Mouse (Mus musculus) liver, postnatal 0 days (tissue): ENCODE measurements around the gene Ppif.

Experiments
- CTCF ChIP-seq: sonication (generic); IDR thresholded peaks from 2 replicates; pipeline ENCODE4 v1.5.1; 2016; ENCODE audit warnings: antibody characterized with exemption, low read depth
- EP300 ChIP-seq: IDR thresholded peaks from 2 replicates; pipeline ENCODE4 v1.6.1; 2016; ENCODE audit warnings: antibody characterized with exemption, low read depth, mild to moderate bottlenecking

- peak; percentile 71; the same call in 1 of the 2 replicates for TF ChIP-seq EP300
- TF ChIP-seq CTCF: no peak
These were observed 1.1 kb downstream of the Ppif start for GRCm38 (mm10) chr14:25695059-25695458.
